Mouse (Mus musculus) liver, embryonic 16.5 days (tissue): Measurements from ENCODE around the gene Plcl1. TPM values are rescaled to one million over a fixed set of nuclear protein-coding genes. Genes with fewer than 3 reads are reported as not detected.

ENCODE experiments used
- ATAC-seq: fragments of 200-750 bp; cut with Nextera tagmentation; 2 replicates; pipeline ENCODE4 v1.8.0; 2017; ENCODE audit warnings: low read depth, mild to moderate bottlenecking, moderate number of reproducible peaks, moderate library complexity
- H3K27ac ChIP-seq: fragments of 300-500 bp; sonication (generic); 2 replicates; pipeline ENCODE4 v1.5.1; 2014; ENCODE audit warnings: mild to moderate bottlenecking, low read length
- H3K27me3 ChIP-seq: fragments of 300-500 bp; sonication (generic); 2 replicates; pipeline ENCODE4 v1.6.1; 2014; ENCODE audit warnings: low read depth, low read length, mixed read lengths; ENCODE audit not compliant: control insufficient read depth, insufficient read depth
- H3K36me3 ChIP-seq: fragments of 300-500 bp; sonication (generic); 2 replicates; pipeline ENCODE4 v1.6.1; 2014; ENCODE audit warnings: mild to moderate bottlenecking; ENCODE audit not compliant: control insufficient read depth, insufficient read depth
- H3K4me1 ChIP-seq: fragments of 300-500 bp; sonication (generic); 2 replicates; pipeline ENCODE4 v1.6.1; 2014; ENCODE audit warnings: low read depth, low read length, mixed read lengths; ENCODE audit not compliant: control insufficient read depth
- H3K4me2 ChIP-seq: fragments of 300-500 bp; sonication (generic); 2 replicates; pipeline ENCODE4 v1.6.1; 2014; ENCODE audit warnings: low read depth, low read length, mixed read lengths
- H3K4me3 ChIP-seq: fragments of 300-500 bp; sonication (generic); 2 replicates; pipeline ENCODE4 v1.5.1; 2014; ENCODE audit warnings: low read depth, mild to moderate bottlenecking, low read length
- H3K9ac ChIP-seq: fragments of 300-500 bp; sonication (generic); 2 replicates; pipeline ENCODE4 v1.6.1; 2014; ENCODE audit warnings: low read depth, low read length
- H3K9me3 ChIP-seq: fragments of 300-500 bp; sonication (generic); replicated peaks from 2 replicates; pipeline ENCODE4 v1.6.1; 2016; ENCODE audit warnings: low read length; ENCODE audit not compliant: control insufficient read depth
- WGBS: fragments of 180-500 bp; shearing (Covaris S2); extraction: QIAGEN DNeasy Blood & Tissue Kit; methylation state at CpG from one replicate; pipeline ENCODE4 v1.1.7; 2014; ENCODE audit not compliant: insufficient replicate concordance; 5-methylcytosine and 5-hydroxymethylcytosine counted together
- polyA plus RNA-seq: library from polyadenylated mRNA; unstranded; fragments of >200 nt; fragmentation: Nextera tagmentation; extraction: Ambion mirVana; gene quantifications from 2 replicates; pipeline ENCODE4 v1.2.1, GENCODE M21; 2015

Gene Plcl1
- polyA plus RNA-seq: 0.12 and 0.17 TPM in 2 replicates

DNA sequence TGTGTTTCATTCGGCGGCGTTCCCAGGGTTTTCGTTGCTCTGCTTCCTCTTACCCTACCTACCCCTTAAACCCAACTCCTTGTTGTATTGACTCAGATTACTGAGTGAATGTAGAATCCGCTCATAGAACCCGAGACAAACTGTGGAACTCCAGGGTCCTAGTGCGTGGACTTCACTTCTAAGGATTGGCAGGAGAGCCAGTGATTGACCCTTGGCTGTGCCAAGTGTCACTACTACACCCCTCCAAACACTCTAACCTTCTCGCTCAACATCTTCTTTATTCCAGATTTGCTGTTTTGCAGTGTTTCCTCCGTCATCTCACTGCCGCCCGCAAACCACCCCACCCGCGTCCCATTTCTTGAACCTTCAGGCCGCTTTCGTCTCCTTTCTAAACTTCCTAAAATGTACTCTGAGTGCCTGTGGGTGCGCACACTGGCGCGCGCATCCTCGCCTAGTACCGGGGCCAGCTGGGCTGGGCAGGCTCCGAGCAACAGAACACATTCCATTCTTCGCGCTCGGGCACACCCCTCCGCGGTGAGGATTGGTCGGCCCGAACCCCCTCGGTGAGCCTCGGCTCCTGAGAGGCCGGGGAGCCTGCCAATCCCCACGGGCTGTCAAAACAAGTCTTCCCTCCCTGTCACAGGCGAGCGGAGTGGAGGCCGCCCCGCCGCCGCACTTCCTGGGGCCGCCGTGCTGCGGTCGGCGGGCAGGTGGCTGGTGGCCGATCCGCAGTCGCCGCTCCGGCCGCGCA, at the start of gene Plcl1:
TSS of gene Plcl1 (plus strand) at position 650 of the 751 bp plus-strand sequence.
- Histone ChIP-seq H3K4me3 (peak within 1 kb of the TSS; percentile 60), H3K27me3 (peaks cover 36% of the 10 kb centered on the region), H3K4me1 (peaks cover 3% of the 10 kb centered on the region), H3K27ac (no peak within 1 kb of the TSS), H3K9ac (no peak within 1 kb of the TSS), H3K4me2 (peak within 1 kb of the TSS; percentile 73), H3K9me3 (no peaks in the 10 kb centered on the region), H3K36me3 (no peaks in the 10 kb centered on the region)
- ATAC-seq: peak; percentile 92
- WGBS: 3% methylated on average over 51 of the region's 51 CpGs

DNA sequence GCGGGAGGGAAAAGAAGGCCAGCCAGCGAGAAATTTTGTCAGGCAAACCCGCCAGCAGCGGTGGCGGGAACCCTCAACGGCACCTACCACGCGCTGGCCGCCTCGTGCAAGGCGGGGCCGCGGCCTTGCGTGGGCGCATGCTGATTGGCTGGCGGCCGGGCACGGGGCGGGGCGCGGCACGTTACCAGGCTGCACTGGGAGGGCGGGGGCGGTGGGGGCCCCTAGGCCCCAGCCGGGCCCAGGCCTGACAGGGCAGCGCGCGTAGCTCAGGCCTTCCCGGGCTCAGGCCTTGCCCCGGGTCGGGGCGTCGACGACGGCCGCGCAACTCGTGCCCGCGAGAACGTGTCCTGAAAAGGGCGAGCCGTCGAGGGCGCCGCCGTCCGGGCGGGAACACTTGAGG, 43.1 kb upstream of the Plcl1 start:
- H3K4me2 ChIP-seq: peak overlapping the region; percentile 65; the same call in 1 of the 2 replicates
- peaks cover 2% of the 10 kb centered on the region; the same call in 1 of the 2 replicates for H3K9me3 ChIP-seq
- H3K36me3 ChIP-seq: no peaks in the 10 kb centered on the region
- H3K9ac ChIP-seq: no peak overlapping the region
- H3K27me3 ChIP-seq: peaks cover 13% of the 10 kb centered on the region
- peaks cover 2% of the 10 kb centered on the region; the same call in 1 of the 2 replicates for H3K4me1 ChIP-seq
- no peak overlapping the region for H3K27ac ChIP-seq
- no peak; the same call in 1 of the 2 replicates for ATAC-seq
- H3K4me3 ChIP-seq: no peak overlapping the region
- 50% methylated on average over 47 of the region's 49 CpGs for WGBS

DNA sequence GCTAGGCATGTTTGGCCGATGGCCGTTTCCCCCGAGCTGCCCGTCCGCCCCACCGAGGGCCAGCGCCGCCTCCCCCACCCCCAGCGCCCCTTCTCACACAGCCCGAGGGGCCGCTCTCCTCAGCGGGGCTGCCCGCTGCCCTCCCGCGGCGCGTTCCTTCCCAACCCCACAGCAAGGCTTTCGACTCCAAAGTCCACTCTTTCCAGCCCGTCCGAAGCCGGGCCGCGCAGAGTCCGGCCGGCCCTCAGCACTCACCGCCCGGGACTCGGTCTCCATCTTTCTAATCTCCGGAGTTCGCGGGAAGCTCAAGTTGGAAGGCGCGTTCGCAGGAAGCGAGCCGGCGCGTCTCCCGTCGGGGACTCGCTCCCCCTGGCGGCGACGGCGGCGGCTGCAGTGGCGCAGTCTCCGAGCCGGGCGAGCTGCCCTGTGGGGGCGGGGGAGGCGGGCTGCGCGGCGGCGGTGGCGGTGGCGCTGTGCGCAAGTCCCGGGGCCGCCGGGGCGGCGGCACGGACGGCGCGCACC, 42.6 kb upstream of the Plcl1 start, which contains the start of gene Boll:
TSS of gene Boll (minus strand) at position 426 of the 522 bp plus-strand sequence.
- no peak within 1 kb of the TSS for H3K9ac ChIP-seq
- H3K4me3 ChIP-seq: peak within 1 kb of the TSS; percentile 56
- H3K4me1 ChIP-seq: peaks cover 2% of the 10 kb centered on the region; the same call in 1 of the 2 replicates

DNA sequence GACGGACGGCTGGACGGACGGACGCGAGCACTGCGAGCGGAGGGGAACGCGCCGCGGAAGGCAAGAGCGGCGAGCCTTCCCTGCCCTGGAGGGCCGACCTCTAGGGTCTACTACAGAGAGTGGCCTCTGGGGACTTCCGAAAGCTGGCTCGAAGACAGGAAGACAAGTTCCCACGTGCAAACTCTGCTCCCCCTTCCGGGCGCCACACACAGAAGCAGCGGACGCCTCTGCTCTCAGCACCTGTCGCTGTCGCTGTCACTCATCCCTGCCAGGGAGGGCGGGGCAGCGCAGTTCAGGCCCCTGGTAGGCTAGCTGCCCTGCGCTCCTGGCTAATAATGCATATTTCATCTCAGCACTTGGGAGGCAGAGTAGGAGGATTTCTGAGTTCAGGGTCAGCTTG, 42.1 kb upstream of the Plcl1 start:
- peaks cover 2% of the 10 kb centered on the region; the same call in 1 of the 2 replicates for H3K4me1 ChIP-seq
- H3K27me3 ChIP-seq: peaks cover 13% of the 10 kb centered on the region
- H3K4me3 ChIP-seq: peak overlapping the region; percentile 56
- WGBS: 5% methylated on average over 19 of the region's 27 CpGs
- H3K36me3 ChIP-seq: no peaks in the 10 kb centered on the region
- peaks cover 2% of the 10 kb centered on the region; the same call in 1 of the 2 replicates for H3K9me3 ChIP-seq
- H3K4me2 ChIP-seq: peak overlapping the region; percentile 65
- no peak overlapping the region for H3K27ac ChIP-seq
- peak; percentile 64 for ATAC-seq
- no peak overlapping the region for H3K9ac ChIP-seq

More for the DNA sequence above, 42.6 kb upstream of the Plcl1 start, which contains the start of gene Boll:
- H3K27me3 ChIP-seq: peaks cover 13% of the 10 kb centered on the region
- no peak within 1 kb of the TSS for H3K27ac ChIP-seq
- H3K9me3 ChIP-seq: peaks cover 2% of the 10 kb centered on the region; the same call in 1 of the 2 replicates
- WGBS: 17% methylated on average over 49 of the region's 68 CpGs
- peak within 1 kb of the TSS; percentile 65 for H3K4me2 ChIP-seq
- no peaks in the 10 kb centered on the region for H3K36me3 ChIP-seq
- peak; percentile 70 for ATAC-seq

DNA sequence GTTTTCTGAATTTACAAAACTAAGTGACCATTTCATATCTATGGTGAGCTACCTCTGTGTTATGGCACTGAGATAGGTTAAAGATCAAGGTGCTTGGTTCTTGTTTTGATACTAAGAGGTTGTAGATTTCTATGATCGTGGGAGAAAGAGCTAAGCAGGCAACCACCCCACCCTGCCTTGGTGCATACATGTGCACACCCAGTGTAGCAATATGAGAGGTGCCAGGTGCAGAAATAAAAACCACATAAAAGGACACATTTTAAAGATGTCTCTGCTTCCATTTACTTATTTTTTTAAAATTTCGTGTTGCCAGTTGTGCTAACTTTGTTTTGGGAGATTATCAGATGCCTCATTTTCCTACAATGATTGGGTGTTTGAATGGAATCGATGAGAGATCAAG, 33.1 kb upstream of the Plcl1 start:
- 56% methylated on average over 3 of the region's 3 CpGs for WGBS
- no peaks in the 10 kb centered on the region for H3K36me3 ChIP-seq
- H3K27ac ChIP-seq: no peak overlapping the region
- no peak overlapping the region for H3K4me2 ChIP-seq
- ATAC-seq: no peak
- no peak overlapping the region for H3K4me3 ChIP-seq
- H3K27me3 ChIP-seq: no peaks in the 10 kb centered on the region
- no peaks in the 10 kb centered on the region for H3K4me1 ChIP-seq
- H3K9me3 ChIP-seq: no peaks in the 10 kb centered on the region
- no peak overlapping the region for H3K9ac ChIP-seq

DNA sequence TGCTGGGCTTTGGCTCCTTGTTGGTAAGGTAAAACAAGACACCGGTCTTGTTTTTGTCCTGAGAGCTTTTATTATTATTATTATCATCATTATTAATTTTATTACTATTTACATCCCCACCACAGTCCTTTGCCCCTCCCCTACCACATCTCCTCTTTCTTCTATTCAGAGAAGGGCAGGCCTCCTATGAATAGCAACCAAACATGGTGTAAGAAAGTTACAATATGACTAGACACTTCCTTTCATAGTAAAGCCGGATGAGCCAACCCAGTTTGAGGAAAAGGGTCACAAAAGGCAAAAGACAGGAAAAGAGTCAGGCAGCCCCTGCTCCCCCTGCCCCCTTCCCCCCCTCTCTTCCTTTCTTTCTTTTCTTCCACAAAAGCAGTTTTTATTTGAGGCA, 25.2 kb upstream of the Plcl1 start:
- Histone ChIP-seq H3K4me3 (no peak overlapping the region), H3K36me3 (no peaks in the 10 kb centered on the region), H3K4me1 (no peaks in the 10 kb centered on the region), H3K4me2 (no peak overlapping the region), H3K9ac (no peak overlapping the region), H3K27me3 (no peaks in the 10 kb centered on the region), H3K27ac (no peak overlapping the region), H3K9me3 (no peaks in the 10 kb centered on the region)
- no peak for ATAC-seq
- whole genome bisulfite sequencing: 65% methylated on average over 2 of the region's 2 CpGs

DNA sequence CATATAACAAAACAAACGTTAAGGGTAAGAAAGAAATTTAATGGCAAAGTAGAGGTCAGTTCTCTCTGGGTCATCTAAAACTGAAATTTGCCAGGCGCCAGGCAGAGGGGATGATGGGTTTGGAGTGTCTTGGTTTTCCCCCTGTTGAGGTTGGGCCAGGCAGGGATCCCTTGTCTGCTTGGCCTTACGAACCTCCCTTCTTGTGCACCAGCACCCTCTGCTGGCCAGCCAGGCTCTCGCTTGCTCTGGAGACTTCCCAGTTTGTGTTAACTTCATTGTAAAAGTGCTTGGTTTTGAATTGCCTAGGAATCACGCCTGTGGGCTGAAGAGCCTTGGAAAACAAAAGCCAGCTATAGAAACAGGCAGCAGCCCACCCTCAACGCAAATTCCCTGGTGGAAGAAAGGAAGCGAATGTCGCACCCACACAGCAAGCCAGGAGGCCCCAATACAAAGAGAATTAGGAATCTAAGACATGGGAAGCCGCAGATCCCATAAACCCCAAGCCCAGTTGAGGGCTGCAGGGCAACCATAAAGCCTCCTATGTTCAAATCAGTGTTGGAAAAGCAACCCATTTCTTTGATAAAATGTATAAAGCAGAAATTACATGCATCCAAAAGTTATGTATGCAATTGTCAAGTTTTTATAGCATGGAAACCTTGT, 22.5 kb upstream of the Plcl1 start:
- Histone ChIP-seq H3K36me3 (no peaks in the 10 kb centered on the region), H3K27me3 (no peaks in the 10 kb centered on the region), H3K4me2 (no peak overlapping the region), H3K9me3 (no peaks in the 10 kb centered on the region), H3K9ac (no peak overlapping the region), H3K4me1 (no peaks in the 10 kb centered on the region), H3K27ac (no peak overlapping the region), H3K4me3 (no peak overlapping the region)
- WGBS: 17% methylated on average over 9 of the region's 9 CpGs
- ATAC-seq: no peak

DNA sequence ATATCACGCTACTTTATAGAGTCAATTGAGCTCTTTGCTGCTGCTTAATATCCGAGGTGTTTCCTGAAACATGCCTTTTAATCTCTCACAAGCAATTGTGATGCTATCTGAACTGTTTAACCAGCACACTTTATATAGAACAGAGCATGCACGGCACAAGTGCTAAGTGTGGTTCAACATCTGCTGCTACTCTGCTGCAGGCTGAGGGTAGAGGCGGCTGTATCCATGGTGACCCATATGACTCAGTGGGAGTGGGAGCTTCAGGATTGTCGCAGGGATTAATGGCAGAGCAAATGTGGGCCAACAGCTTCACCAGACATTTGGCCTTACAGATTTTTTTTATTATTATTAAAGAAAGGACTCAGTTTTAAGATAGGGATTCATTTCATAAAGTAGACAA, 5.8 kb upstream of the Plcl1 start:
- no peak overlapping the region for H3K4me2 ChIP-seq
- no peaks in the 10 kb centered on the region for H3K36me3 ChIP-seq
- ATAC-seq: no peak
- H3K4me1 ChIP-seq: no peaks in the 10 kb centered on the region
- peaks cover 6% of the 10 kb centered on the region for H3K27me3 ChIP-seq
- H3K9me3 ChIP-seq: no peaks in the 10 kb centered on the region
- H3K9ac ChIP-seq: no peak overlapping the region
- 44% methylated on average over 5 of the region's 5 CpGs for WGBS
- H3K4me3 ChIP-seq: no peak overlapping the region
- H3K27ac ChIP-seq: no peak overlapping the region
